Mouse (Mus musculus) activated CD4-positive, CD25-positive, alpha-beta regulatory T cell (primary cell): ENCODE measurements around the gene Zscan4-ps2. TPM values are rescaled to one million over a fixed set of nuclear protein-coding genes. Genes with fewer than 3 reads are reported as not detected.

Source experiments
- polyA plus RNA-seq, 2 experiments: library from polyadenylated mRNA; unstranded; fragments of 100-300 nt; shearing (Covaris generic); gene quantifications; one replicate each; pipeline ENCODE4 v1.2.1; 2017

Zscan4-ps2 gene
- under 1 TPM in 1 of 2 experiments, not detected in 1; 0.36 TPM for polyA plus RNA-seq

GRCm38 (mm10) chr7:11514010-11514409 lies at the start of gene Zscan4-ps2:
TSS of gene Zscan4-ps2 (plus strand) at chr7:11514310.

Other genes with a start within 250 kb of the Zscan4-ps2 start
- not detected for gene Zscan4e, start 203.6 kb upstream of the Zscan4-ps2 start, polyA plus RNA-seq
- gene Zscan4f, start 116.4 kb upstream of the Zscan4-ps2 start, polyA plus RNA-seq = under 1 TPM in 1 of 2 experiments, not detected in 1; 0.29 TPM
- under 1 TPM in 1 of 2 experiments, not detected in 1; 0.25 TPM for gene Zscan4-ps3, start 95.0 kb downstream of the Zscan4-ps2 start, polyA plus RNA-seq
- gene Vmn1r72, start 165.8 kb downstream of the Zscan4-ps2 start, polyA plus RNA-seq = under 1 TPM in 1 of 2 experiments, not detected in 1; 0.04 TPM
- gene Vmn1r73, start 216.0 kb downstream of the Zscan4-ps2 start, polyA plus RNA-seq = not detected